Mouse (Mus musculus): ENCODE results near the gene Epb41l4b.

The Epb41l4b gene

DNA sequence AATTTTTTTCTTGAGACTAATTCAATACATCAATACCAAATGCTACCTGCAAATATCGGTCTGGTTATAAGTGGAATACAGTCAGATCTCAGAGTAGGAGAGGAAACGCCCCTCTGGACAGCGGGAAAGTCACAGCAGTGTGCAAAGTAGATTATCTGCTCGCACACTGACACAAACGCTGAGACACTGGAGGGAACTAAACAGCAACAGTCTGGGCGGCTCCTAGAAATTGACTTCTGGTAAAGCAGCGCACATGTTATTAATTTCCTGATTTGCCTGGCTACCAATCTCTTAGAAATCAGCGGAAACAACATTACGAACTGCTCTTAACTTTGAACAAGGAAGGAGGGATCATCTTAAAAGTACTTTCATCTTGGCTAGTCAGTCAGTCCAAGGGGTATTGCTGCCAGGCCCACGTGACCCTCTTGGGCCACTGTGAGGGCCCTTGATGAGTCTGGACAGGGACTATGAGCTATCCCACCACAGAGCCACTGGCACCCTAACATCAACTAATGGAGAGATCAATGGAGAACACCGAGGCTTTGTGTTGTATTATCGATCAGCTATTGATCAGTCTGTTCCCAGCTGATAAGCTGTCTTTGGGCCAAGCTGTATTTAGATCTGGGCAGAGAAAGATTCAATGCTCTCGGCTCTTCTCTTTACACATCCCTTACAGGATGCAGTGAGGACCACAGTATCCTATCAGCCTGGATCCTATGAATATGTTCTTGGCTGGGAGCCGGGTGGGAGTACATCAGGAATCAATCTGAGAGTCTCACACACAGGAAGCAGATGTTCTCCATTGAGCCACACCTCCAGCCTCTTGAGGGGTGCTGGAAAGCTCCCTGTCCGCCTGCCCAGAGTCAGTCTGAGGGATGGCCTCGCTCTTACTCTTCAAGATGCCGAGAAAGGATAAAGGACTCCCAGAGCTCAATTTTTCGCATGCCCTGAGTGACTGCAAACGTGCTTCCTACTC is 28.3 kb downstream of the Epb41l4b start:
- intact Hi-C loops (cut with DNase I) = no loop called here

DNA sequence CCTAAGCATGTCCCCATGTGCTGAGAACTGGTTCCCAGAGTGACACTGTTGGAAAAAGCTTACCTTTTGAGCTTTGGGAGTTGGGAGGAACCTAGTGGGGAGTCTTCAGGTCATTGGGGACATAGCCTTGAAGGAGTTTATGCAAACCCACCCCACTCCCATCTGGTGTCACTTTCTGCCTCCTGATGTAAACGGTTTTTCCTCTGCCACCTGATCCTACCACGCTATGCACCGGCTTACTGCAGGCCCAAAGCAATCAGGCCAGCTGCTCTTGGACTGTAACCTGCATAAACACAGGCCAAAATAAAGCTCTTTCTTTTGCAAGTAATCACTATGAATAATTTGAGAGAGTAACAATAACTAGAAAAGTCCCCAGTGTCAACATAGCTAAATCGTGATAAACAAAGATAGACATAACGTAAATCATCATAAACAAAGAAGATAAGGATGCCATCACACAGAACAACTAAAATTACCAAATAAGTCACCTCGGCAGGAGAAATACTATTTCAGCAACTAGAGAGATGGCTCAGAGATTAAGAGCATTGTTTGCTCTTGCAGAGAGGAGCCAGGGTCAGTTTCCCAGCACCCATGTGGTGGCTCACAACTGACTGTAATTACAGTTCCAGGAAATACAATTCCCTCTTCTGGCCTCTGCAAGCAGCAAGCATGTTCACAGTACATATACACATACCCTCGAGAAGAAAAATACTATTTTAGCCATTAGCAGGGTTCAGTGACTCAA is 29.6 kb downstream of the Epb41l4b start:
- intact Hi-C loops (cut with DNase I) = no loop called here

GRCm38 (mm10) chr4:57111992-57112540 is 31.2 kb downstream of the Epb41l4b start:
- intact Hi-C loops (cut with DNase I) = no loop called here

GRCm38 (mm10) chr4:57111411-57111810 is 31.8 kb downstream of the Epb41l4b start:
- intact Hi-C loops (cut with DNase I) = no loop called here

DNA sequence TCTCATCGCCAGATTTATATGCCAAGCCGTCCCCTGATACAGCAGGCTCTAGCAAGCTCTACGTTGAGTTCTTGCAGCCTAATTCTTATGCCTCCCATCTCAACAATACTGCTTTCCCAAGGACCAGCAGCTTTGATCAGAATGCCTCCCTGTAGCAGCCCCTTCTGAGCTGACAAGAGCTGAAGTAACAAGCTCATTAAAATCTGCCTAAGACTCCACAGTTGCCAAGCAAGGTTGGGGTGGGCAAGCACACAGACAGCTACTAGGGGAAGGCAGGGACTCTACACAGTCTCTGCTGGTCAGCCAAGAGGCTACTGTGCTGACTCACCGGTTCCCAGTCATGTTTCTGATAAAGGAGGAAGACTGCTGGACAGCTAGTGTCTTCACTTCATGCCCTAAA is 33.7 kb downstream of the Epb41l4b start:
- intact Hi-C loops (cut with DNase I) = no loop called here

DNA sequence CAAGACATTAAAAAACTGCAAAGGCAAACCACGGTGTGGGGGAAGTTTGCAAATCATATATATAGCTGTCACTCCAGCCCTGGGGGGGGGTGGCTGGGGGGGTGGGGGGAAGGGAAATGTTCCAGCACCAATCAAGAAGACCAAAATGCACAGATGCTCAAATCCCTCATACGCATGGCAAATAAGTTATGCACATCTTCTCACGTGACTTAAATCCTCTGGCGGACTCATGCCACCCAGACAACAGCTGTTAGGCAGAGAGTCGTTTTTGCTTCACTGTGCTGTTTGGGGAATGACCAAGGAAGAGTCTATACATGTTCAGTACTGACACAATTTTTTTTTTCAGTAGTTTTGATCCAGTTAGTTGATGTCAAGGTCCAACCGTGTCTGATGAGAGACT is 37.9 kb downstream of the Epb41l4b start:
- intact Hi-C loops (cut with DNase I) = no loop called here

GRCm38 (mm10) chr4:57103830-57104229 is 39.4 kb downstream of the Epb41l4b start:
- intact Hi-C loops (cut with DNase I) = no loop called here

DNA sequence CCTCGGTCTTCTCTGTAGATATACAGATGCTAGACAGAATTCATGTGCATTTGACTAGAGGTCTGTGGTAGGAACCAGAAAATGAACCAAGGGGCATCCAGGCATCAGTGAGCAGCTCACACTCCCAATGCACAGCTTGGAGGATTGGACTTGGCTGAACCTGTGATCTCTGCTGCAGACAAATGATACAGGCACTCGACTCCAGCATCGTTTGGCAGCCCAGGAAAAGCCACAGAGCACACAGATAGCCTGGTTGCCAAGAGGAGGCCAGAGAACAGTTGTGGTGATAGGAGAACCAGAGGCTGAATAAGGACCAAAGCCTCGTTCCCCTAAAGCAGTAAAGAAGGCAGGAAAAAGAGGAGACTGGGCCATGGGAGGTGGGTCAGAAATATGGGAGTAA is 42.1 kb downstream of the Epb41l4b start:
- intact Hi-C loops (cut with DNase I) = no loop called here

DNA sequence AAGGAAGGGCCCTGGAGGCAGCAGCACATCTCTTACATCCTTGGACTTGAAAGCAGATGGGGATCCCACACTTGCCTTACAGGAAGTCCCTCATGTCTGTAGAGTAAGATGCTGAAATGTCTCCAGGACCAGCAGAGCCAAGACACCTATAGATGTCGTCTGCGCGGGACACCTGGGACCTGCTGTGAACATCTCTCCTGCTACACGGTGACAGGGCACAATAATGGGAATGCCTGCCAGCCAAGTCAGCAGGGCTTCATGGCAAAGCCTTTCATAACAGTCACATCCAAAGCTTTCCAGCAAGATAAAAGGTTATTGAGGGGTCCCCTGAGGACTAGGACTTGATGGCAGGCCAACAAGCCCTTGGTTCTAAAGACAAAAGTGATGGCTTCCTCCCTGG is 45.8 kb downstream of the Epb41l4b start:
- intact Hi-C loops (cut with DNase I) = no loop called here

DNA sequence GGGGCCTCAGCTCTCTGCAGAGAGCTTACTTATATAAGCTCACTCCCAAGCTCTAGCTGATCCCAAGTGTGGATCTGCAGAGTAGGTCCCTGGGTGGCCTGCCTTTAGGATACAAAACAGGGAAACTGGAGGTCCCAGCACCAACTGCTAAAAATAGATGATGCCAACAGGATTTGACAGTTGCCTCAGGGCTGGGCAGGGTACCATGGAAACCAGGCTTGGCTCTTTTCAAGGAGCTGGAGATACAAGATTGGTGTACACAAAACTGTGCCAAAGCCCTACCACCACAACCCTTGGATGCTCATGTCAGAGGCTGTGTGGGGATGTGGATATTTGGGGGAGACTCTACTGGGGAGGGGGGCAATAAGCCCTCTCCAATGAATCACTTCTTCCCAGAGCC is 47.7 kb downstream of the Epb41l4b start:
- intact Hi-C loops (cut with DNase I) = no loop called here

DNA sequence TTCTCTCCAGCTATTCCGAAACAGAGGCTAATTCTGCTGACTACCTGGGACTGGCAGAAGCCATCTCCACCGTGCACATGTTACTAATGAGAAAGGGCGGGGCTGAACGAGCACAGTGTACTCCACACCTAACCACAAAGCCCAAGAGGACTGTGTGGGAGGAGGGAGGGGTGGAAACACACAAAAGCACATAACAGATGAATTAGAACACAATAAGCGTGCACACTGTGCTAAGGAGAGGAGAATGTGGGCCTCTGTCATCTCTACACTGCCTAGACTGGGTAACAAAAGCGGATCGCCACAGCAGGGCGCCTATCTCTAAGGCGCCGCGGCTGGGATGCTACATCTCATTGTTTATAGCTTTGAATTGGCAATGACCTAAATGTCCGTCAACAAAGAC is 51.9 kb downstream of the Epb41l4b start:
- intact Hi-C loops (cut with DNase I) = no loop called here

DNA sequence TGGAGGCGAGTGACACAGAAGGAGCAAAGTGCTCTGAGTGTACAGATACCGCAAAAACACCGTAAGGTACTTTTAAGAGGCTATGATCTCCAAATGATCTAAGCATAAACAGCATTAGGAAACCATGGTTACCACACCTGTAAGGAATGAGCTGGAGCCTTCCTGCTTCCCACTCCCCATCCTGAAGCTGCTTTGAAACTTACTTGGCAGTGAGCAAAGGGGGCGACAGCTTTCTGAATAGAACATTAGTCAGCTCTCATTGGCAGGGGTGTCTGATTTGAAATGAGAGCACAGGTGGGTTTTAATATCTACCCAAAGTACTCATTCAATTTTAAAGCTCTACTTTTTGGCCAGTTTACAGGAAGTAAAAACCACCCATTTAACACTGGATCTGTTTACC is 54.9 kb downstream of the Epb41l4b start:
- intact Hi-C loops (cut with DNase I) = no loop called here

DNA sequence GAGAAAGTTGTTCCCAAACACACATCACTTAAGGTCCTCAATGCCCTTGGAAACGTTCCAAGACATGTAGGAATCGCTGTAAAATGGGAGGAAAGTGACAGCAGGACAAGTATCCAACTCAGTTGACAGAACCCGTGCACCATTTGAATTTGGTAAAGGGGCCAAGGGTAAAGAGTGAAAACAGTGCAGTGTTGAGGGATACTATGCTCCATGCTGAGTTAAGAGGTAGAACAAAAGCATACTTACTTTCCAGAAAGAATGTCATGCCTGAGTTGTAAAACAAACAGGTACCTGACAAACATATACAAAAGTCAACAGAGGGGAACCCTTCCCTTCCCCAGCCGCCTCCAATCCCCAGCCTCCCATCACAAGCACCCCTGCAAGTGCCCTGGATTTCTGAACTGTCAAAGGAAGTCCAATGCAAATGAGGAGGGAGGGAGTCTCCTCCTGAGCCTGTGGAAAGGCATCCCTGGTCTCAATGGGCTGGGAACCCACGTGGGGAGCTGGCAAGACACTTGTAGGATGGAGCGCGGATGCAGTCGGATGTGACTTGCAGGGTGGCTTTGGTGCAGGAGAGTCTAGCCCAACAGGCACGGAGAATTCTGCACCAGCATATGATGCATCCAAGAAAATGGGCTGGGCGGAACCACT is 57.4 kb downstream of the Epb41l4b start:
- intact Hi-C loops (cut with DNase I) = no loop called here

DNA sequence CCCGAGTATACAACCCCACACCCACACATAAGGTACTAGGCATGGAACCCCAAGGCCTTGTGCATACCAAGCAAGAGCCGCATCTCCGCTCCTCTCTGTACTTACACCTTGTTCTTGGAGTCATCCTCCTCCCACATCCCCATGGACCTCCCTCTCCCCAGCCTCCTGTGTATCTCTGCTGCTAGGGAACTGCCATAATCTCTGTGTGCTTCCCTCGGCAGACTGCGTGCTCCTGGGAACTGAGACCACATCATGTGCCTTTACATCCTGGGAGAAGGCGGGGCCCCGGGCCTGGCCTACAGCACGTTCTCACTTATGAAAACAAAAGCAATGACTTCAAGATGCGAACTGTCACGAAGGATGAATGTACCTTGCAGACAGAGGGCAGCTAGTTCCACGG is 59.6 kb downstream of the Epb41l4b start:
- intact Hi-C loops (cut with DNase I) = no loop called here

GRCm38 (mm10) chr4:57082775-57083428 is 60.3 kb downstream of the Epb41l4b start:
- intact Hi-C loops (cut with DNase I) = no loop called here

DNA sequence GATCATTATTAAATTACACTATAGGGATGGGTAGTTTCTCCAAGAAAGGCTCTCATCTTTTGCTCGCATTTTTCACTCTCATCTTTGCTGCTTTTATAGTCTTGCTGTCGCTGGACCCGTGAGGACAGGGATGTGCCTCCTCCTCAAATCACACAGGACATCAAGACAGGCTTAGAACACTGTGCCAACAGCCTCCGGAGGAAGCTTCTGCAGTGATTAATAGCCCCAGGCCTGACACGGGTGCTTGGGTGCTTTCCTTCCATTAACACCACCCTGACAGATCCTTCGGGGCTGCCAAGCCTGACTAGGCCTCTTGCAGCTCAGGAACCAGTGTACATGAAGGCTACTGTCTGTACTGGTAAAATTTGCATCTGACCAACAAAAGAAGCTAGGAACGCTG is 61.8 kb downstream of the Epb41l4b start:
- intact Hi-C loops (cut with DNase I) = no loop called here

- intact Hi-C loops (cut with DNase I) = no loop called here
These were observed 69.4 kb downstream of the Epb41l4b start for GRCm38 (mm10) chr4:57073843-57074242.

- intact Hi-C loops (cut with DNase I) = no loop called here
These were observed 70.1 kb downstream of the Epb41l4b start for GRCm38 (mm10) chr4:57073174-57073573.

GRCm38 (mm10) chr4:57070640-57071039 is 72.6 kb downstream of the Epb41l4b start:
- intact Hi-C loops (cut with DNase I) = no loop called here

DNA sequence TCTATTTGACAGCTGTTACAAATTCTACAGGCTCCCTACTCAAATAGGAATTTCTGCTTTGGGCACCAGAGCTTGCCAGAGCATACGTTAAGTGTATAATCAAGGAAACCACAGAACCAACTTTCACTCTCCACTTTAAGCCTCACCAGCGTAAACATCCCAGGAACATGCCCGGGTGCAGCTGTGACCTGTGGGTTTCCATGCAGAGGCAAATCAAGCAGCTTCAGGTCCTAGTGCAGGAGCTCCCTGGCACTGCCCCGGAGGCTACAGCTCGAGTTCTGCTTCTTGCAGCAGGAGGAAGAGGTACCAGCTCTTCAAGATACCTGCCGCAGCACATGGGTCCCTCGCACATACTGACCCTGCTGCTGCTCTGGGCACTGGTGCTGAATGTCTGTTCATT is 74.8 kb downstream of the Epb41l4b start:
- intact Hi-C loops (cut with DNase I) = loop anchor here (5.0 to 10.0 kb wide), 2 partner anchors 74 to 256 kb away; partner anchors contain the start of gene Epb41l4b

DNA sequence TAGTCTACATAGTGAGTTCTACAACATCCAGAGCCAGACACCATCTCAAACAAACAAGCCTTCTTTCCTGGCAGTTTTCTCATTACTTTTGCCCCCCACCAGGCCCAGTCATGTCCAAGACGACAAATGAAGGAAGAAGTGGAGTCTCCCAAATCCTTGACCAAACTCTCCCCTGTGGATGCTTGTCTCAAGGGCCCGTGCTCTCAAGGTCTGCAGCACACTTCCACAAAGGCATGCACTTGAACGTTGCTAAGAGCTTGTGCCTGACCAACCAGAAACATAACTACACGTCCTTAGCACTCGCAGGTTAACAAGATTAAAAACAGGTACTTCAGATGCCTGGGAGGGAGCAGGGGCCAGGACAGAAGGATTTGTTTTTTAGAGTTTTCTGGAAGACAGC is 75.4 kb downstream of the Epb41l4b start:
- intact Hi-C loops (cut with DNase I) = loop anchor here (5.0 to 10.0 kb wide), 2 partner anchors 74 to 257 kb away; partner anchors contain the start of gene Epb41l4b

All from adrenal gland (tissue).